7 mouse cellular contexts compared by ENCODE assay signal in genomic region chr8:72443338-72443993, GRCm38 (mm10). TPM values are rescaled to one million over a fixed set of nuclear protein-coding genes. Genes with fewer than 3 reads are reported as not detected.
DNase-seq lines count a peak whose midpoint lies in the region; ATAC-seq lines count a peak whose summit lies in the region.

TSS of gene Calr3 (minus strand) at chr8:72443870.
TSS of gene 1700030K09Rik (plus strand) at chr8:72443880.

- H3K36me3 ChIP-seq in embryonic facial prominence, embryonic 11.5 days (replicated peaks; ENCODE audit: control insufficient read depth, insufficient read depth, low read depth, low read length), result no peaks in the 10 kb centered on the region
- H3K36me3 ChIP-seq in limb, embryonic 10.5 days, result peaks cover 23% of the 10 kb centered on the region
- H3K36me3 ChIP-seq in midbrain, embryonic 13.5 days, result peaks cover 14% of the 10 kb centered on the region; the same call in 1 of the 2 replicates

- H3K4me3 ChIP-seq in embryonic facial prominence, embryonic 11.5 days (ENCODE audit: low read depth, low read length), result peak within 1 kb of the TSS; percentile 42
- H3K4me3 ChIP-seq in limb, embryonic 10.5 days, result peak within 1 kb of the TSS; percentile 51
- peak within 1 kb of the TSS; percentile 48 for H3K4me3 ChIP-seq in midbrain, embryonic 13.5 days (replicated peaks)

- H3K4me1 ChIP-seq in embryonic facial prominence, embryonic 11.5 days (ENCODE audit: control insufficient read depth, insufficient read depth, low read length), result no peaks in the 10 kb centered on the region
- H3K4me1 ChIP-seq in limb, embryonic 10.5 days, result peaks cover 7% of the 10 kb centered on the region
- H3K4me1 ChIP-seq in midbrain, embryonic 13.5 days (replicated peaks), result peaks cover 28% of the 10 kb centered on the region

- peak within 1 kb of the TSS; percentile 76 for H3K4me2 ChIP-seq in embryonic facial prominence, embryonic 11.5 days (ENCODE audit: low read depth, low read length)
- peak within 1 kb of the TSS; percentile 67 for H3K4me2 ChIP-seq in midbrain, embryonic 13.5 days (replicated peaks)

- H3K9me3 ChIP-seq in embryonic facial prominence, embryonic 11.5 days (replicated peaks; ENCODE audit: control insufficient read depth, low read length), result no peaks in the 10 kb centered on the region
- no peaks in the 10 kb centered on the region for H3K9me3 ChIP-seq in limb, embryonic 10.5 days (replicated peaks)
- no peaks in the 10 kb centered on the region for H3K9me3 ChIP-seq in midbrain, embryonic 13.5 days

- H3K27me3 ChIP-seq in embryonic facial prominence, embryonic 11.5 days (ENCODE audit: control insufficient read depth, insufficient read depth, low read length), result no peaks in the 10 kb centered on the region
- no peaks in the 10 kb centered on the region for H3K27me3 ChIP-seq in limb, embryonic 10.5 days (ENCODE audit: low read depth, poor library complexity, severe bottlenecking)
- H3K27me3 ChIP-seq in midbrain, embryonic 13.5 days, result no peaks in the 10 kb centered on the region

- peak; percentile 99 for ATAC-seq in embryonic facial prominence, embryonic 11.5 days (replicated peaks; ENCODE audit: insufficient number of reproducible peaks, low FRiP score, low TSS enrichment, low read depth)
- peak; percentile 99 for ATAC-seq in granulocyte monocyte progenitor cell, adult 5-6 weeks (replicated peaks; ENCODE audit: poor library complexity, severe bottlenecking)
- ATAC-seq in midbrain, embryonic 13.5 days, result peak; percentile 99

- peak within 1 kb of the TSS; percentile 79 for H3K9ac ChIP-seq in embryonic facial prominence, embryonic 11.5 days (replicated peaks; ENCODE audit: low read length)
- H3K9ac ChIP-seq in midbrain, embryonic 13.5 days (replicated peaks), result peak within 1 kb of the TSS; percentile 78

- no peak within 1 kb of the TSS for H3K27ac ChIP-seq in embryonic facial prominence, embryonic 11.5 days (replicated peaks; ENCODE audit: low read depth, low read length)
- peak within 1 kb of the TSS; percentile 83 for H3K27ac ChIP-seq in limb, embryonic 10.5 days
- H3K27ac ChIP-seq in midbrain, embryonic 13.5 days, result peak within 1 kb of the TSS; percentile 39; the same call in 1 of the 2 replicates

- DNase-seq in adrenal gland, postnatal 14 days, result peak; percentile 99
- DNase-seq in embryonic facial prominence, embryonic 11.5 days (ENCODE audit: low spot score), result peak; percentile 99
- peak; percentile 98 for DNase-seq in kidney, adult 11 months
- DNase-seq in limb, embryonic 10.5 days (ENCODE audit: low spot score), result peak; percentile 95
- DNase-seq in spleen, adult 12 weeks (ENCODE audit: low spot score), result peak; percentile 89

- 7% methylated on average over 34 of the region's 34 CpGs for WGBS in embryonic facial prominence, embryonic 11.5 days
- WGBS in limb, embryonic 10.5 days, result 6% methylated on average over 34 of the region's 34 CpGs
- 7% methylated on average over 34 of the region's 34 CpGs for WGBS in midbrain, embryonic 13.5 days

RNA-seq across cellular contexts. Expression of gene Calr3, which starts in this region (rescaled TPM):
- total RNA-seq in adrenal gland, postnatal 14 days (2021), result 3.1 and 4.5 TPM in 2 replicates
- polyA plus RNA-seq in embryonic facial prominence, embryonic 11.5 days (2014; fragmentation: Nextera tagmentation; extraction: Ambion mirVana), result 1.2 and 1.6 TPM in 2 replicates
- 0.34 and 1.5 TPM in 2 replicates for total RNA-seq in granulocyte monocyte progenitor cell, adult 5-6 weeks (2014; fragmentation: Nextera tagmentation)
- 2.2 and 4.7 TPM in 2 replicates for total RNA-seq in granulocyte monocyte progenitor cell, adult 5-6 weeks (2017)
- 0.54 and 0.90 TPM in 2 replicates for polyA plus RNA-seq in limb, embryonic 10.5 days (2016; fragmentation: Nextera tagmentation; extraction: Ambion mirVana)
- polyA plus RNA-seq in midbrain, embryonic 13.5 days (2015; fragmentation: Nextera tagmentation; extraction: Ambion mirVana), result 0.75 and 1.7 TPM in 2 replicates

RNA-seq across cellular contexts. Expression of gene 1700030K09Rik, which starts in this region (rescaled TPM):
- total RNA-seq in adrenal gland, postnatal 14 days (2021), result 8.5 and 9.1 TPM in 2 replicates
- polyA plus RNA-seq in embryonic facial prominence, embryonic 11.5 days (2014; fragmentation: Nextera tagmentation; extraction: Ambion mirVana), result 12.2 and 12.3 TPM in 2 replicates
- 3.6 and 6.4 TPM in 2 replicates for total RNA-seq in granulocyte monocyte progenitor cell, adult 5-6 weeks (2014; fragmentation: Nextera tagmentation)
- total RNA-seq in granulocyte monocyte progenitor cell, adult 5-6 weeks (2017), result 6.1 and 7.1 TPM in 2 replicates
- 14.6 and 16.1 TPM in 2 replicates for polyA plus RNA-seq in limb, embryonic 10.5 days (2016; fragmentation: Nextera tagmentation; extraction: Ambion mirVana)
- polyA plus RNA-seq in midbrain, embryonic 13.5 days (2015; fragmentation: Nextera tagmentation; extraction: Ambion mirVana), result 17.5 and 18.8 TPM in 2 replicates
